Mouse (Mus musculus) MEL (cell line): ENCODE results near the gene Tapt1.

ENCODE experiments used
- CTCF ChIP-seq, 3 experiments: IDR thresholded peaks in 2 of 3; conservative IDR thresholded peaks in 1 of 3; 2 replicates each; pipeline ENCODE4 v1.5.1; 2011 to 2012; ENCODE audit warnings: low read length in 3 of 3, low read depth in 2 of 3, mild to moderate bottlenecking in 2 of 3, improper control_type of control experiment in 1 of 3, inconsistent platforms in 1 of 3, mixed read lengths in 1 of 3, moderate library complexity in 1 of 3; ENCODE audit not compliant: control insufficient read depth in 1 of 3, insufficient read depth in 1 of 3, poor library complexity in 1 of 3, severe bottlenecking in 1 of 3
- EP300 ChIP-seq, 2 experiments: IDR thresholded peaks; 2 replicates each; pipeline ENCODE4 v1.6.1; 2011; ENCODE audit warnings: improper control_type of control experiment in 2 of 2, low read length in 2 of 2, low read depth in 1 of 2, mild to moderate bottlenecking in 1 of 2
- HCFC1 ChIP-seq: IDR thresholded peaks from 2 replicates; pipeline ENCODE4 v1.6.1; 2012; ENCODE audit warnings: low read depth, mild to moderate bottlenecking, inconsistent platforms, low read length, improper control_type of control experiment, moderate library complexity
- MAFK ChIP-seq: IDR thresholded peaks from 2 replicates; pipeline ENCODE4 v1.6.1; 2011; ENCODE audit warnings: low read depth, mild to moderate bottlenecking, low read length, improper control_type of control experiment, borderline replicate concordance
- POLR2AphosphoS2 ChIP-seq: IDR thresholded peaks from 2 replicates; pipeline ENCODE4 v1.6.1; 2011; ENCODE audit warnings: low read length, improper control_type of control experiment
- POLR2AphosphoS5 ChIP-seq: IDR thresholded peaks from 2 replicates; pipeline ENCODE4 v1.6.1; 2012; ENCODE audit warnings: low read depth, borderline replicate concordance, mild to moderate bottlenecking, inconsistent platforms, low read length, moderate library complexity, mixed read lengths
- RCOR1 ChIP-seq: IDR thresholded peaks from 2 replicates; pipeline ENCODE4 v1.6.1; 2012; ENCODE audit warnings: low read depth, mild to moderate bottlenecking, inconsistent platforms, low read length, improper control_type of control experiment
- TCF12 ChIP-seq: IDR thresholded peaks from 2 replicates; pipeline ENCODE4 v1.6.1; 2014; ENCODE audit warnings: low read depth, mild to moderate bottlenecking, inconsistent platforms, low read length, improper control_type of control experiment, moderate library complexity
- USF1 ChIP-seq: IDR thresholded peaks from 2 replicates; pipeline ENCODE4 v1.6.1; 2014; ENCODE audit warnings: low read depth, mild to moderate bottlenecking, inconsistent platforms, low read length, improper control_type of control experiment, moderate library complexity
- ZNF384 ChIP-seq: IDR thresholded peaks from 2 replicates; pipeline ENCODE4 v1.6.1; 2012; ENCODE audit warnings: low read depth, mild to moderate bottlenecking, inconsistent platforms, low read length, improper control_type of control experiment

DNA sequence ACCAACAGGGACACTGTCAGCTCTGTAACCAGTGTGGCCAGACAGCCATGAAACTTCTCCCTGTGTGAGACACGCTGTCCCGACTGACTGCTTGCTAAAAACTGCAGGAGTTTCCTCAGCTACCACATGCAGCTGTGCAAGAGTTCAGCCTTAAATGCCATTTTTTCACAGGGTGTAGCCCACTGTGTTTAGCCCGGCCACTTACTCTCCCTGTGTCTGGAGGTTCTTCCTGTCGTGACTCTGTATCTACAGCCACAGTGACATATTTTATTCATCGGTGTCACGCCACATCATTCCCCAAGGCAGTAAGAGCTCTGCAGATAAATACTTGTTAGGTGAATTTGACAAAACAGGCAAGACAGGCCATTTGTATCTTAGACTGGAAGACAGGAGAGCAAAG, 59.6 kb downstream of the Tapt1 start:
- TF ChIP-seq CTCF (IDR thresholded peaks at IDR 0.05 in 2 of 3, conservative IDR thresholded peaks at IDR 0.05 in 1 of 3; ENCODE audit: control insufficient read depth in 1 of 3, insufficient read depth in 1 of 3, low read depth in 2 of 3, low read length in 3 of 3, poor library complexity in 1 of 3, severe bottlenecking in 1 of 3) (no peak), USF1 (no peak), HCFC1 (no peak), TCF12 (no peak), EP300 (IDR thresholded peaks at IDR 0.05; ENCODE audit: low read depth in 1 of 2, low read length in 2 of 2) (no peak), ZNF384 (no peak), POLR2AphosphoS2 (no peak), POLR2AphosphoS5 (no peak), MAFK (no peak), RCOR1 (no peak)
